Mouse (Mus musculus) naive thymus-derived CD4-positive, alpha-beta T cell, adult 2 months (primary cell): ENCODE measurements around the gene Irgm2.

Experiments used
- DNase-seq: peaks from one replicate; pipeline ENCODE4 v3.0.0-alpha.2; 2011; ENCODE audit warnings: low read depth

Irgm2 gene

DNA sequence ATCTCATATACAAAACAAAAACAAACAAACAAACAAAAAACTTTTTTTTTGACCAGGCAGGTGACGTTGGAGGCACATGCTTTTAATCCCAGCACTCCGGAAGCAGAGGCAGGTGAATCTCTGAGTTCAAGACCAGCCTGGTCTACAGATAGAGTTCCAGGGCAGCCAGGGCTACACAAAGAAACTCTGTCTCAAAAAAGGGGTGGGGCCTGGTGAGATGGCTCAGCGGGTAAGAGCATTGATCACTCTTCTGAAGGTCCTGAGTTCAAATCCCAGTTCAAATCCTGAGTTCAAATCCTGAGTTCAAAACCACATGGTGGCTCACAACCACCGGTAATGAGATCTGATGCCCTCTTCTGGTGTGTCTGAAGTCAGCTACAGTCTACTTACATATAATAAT lies 62.4 kb downstream of the Irgm2 start:
- no peak for DNase-seq

GRCm38 (mm10) chr11:58262336-58262735 lies 62.9 kb downstream of the Irgm2 start:
- no peak for DNase-seq

DNA sequence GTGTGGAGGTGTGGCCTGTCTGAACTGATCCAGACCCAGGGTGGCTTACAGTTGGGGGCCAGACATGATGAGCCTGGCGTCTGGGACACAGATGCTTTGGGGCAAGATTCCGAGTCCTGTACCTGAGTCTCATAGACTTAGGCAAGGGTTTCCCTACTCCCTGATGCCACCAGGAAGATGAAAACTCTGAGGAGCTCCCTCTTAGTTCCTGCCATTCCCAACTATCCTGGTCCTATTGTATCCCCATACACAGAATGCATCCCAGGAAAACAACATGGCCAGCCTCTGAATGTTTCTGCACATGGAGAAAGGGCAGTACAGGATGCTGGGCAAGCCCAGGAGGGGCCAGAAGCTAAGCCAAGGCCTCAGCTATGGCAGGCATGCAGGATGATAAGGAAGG lies 64.1 kb downstream of the Irgm2 start:
- DNase-seq = no peak

DNA sequence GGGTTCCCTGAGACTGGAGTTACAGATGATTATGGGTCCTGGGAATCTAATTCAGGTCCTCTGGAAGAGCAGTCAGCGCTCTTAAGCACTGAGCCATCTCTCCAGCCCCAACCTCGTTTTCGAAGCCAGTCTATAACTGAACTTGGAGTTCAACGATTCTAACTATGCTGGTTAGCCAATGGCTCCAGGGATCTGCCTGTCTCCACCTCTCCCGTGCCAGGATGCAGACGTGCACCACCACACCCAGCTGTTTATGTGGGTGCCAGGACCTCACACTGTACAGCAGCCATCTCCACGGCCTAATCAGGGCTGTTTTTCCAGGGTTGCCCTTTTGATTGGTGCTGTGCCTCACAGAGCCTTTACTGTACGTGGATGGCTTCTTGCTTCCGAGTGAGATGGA lies 65.1 kb downstream of the Irgm2 start:
- DNase-seq = no peak

DNA sequence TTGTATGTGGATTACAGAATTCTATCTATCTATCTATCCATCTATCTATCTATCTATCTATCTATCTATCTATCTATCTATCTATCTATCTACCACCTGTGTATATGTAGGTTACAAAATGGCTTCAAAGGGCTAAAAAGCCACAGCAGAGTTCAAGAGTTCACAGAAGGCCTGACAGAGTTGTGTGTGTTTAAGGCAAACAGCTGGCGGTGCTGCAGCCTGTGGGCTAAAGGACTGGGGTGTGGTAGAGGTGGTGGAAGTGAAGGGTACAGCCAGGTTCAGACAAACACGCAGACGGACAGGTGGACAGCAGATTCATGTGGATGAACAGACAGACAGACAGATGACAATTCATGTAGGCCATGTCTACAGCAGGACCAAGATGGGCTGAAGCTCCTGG lies 68.9 kb downstream of the Irgm2 start:
- no peak for DNase-seq
